Mouse (Mus musculus) liver, embryonic 14.5 days (tissue): ENCODE results near the gene Baz2b. TPM values are rescaled to one million over a fixed set of nuclear protein-coding genes. Genes with fewer than 3 reads are reported as not detected.

ENCODE experiments used
- ATAC-seq: fragments of 200-750 bp; cut with Nextera tagmentation; 2 replicates; pipeline ENCODE4 v1.8.0; 2017; ENCODE audit warnings: moderate number of reproducible peaks, mild to moderate bottlenecking, moderate library complexity; ENCODE audit not compliant: insufficient read depth
- DNase-seq, 3 experiments: peaks; one replicate each; pipeline ENCODE4 v3.0.0-alpha.2; 2012 to 2013; ENCODE audit warnings: low read depth in 3 of 3, low spot score in 3 of 3
- H3K27ac ChIP-seq: fragments of 300-500 bp; sonication (generic); 2 replicates; pipeline ENCODE4 v1.5.1; 2014; ENCODE audit warnings: moderate library complexity, mild to moderate bottlenecking, control low read depth, inconsistent platforms
- H3K27me3 ChIP-seq: fragments of 300-500 bp; sonication (generic); 2 replicates; pipeline ENCODE4 v1.6.1; 2014; ENCODE audit warnings: mild to moderate bottlenecking, low read length, moderate library complexity; ENCODE audit not compliant: control insufficient read depth, insufficient read depth
- H3K36me3 ChIP-seq: fragments of 300-500 bp; sonication (generic); replicated peaks from 2 replicates; pipeline ENCODE4 v1.6.1; 2014; ENCODE audit warnings: low read depth; ENCODE audit not compliant: control insufficient read depth, insufficient read depth
- H3K4me1 ChIP-seq, 2 experiments: fragments of 200-500 bp in 1 of 2; fragments of 300-500 bp in 1 of 2; sonication (generic) in 1 of 2; replicated peaks; 2 replicates each; pipeline ENCODE4 v1.6.1; 2012 to 2014; ENCODE audit warnings: antibody characterized with exemption in 1 of 2, inconsistent platforms in 1 of 2, low read length in 1 of 2; ENCODE audit not compliant: control insufficient read depth in 2 of 2, insufficient read depth in 2 of 2
- H3K4me2 ChIP-seq: fragments of 300-500 bp; sonication (generic); 2 replicates; pipeline ENCODE4 v1.6.1; 2014; ENCODE audit warnings: low read depth, mild to moderate bottlenecking, control low read depth, moderate library complexity
- H3K4me3 ChIP-seq, 2 experiments: fragments of 200-500 bp in 1 of 2; fragments of 300-500 bp in 1 of 2; sonication (generic) in 1 of 2; 2 replicates each; pipeline ENCODE4 v1.5.1; 2012 to 2014; ENCODE audit warnings: low read depth in 2 of 2, low read length in 2 of 2, mild to moderate bottlenecking in 2 of 2, control low read depth in 1 of 2, inconsistent platforms in 1 of 2, moderate library complexity in 1 of 2; ENCODE audit not compliant: insufficient read depth in 1 of 2
- H3K9ac ChIP-seq: fragments of 300-500 bp; sonication (generic); replicated peaks from 2 replicates; pipeline ENCODE4 v1.6.1; 2014; ENCODE audit warnings: mild to moderate bottlenecking, control low read depth, moderate library complexity
- H3K9me3 ChIP-seq: fragments of 300-500 bp; sonication (generic); 2 replicates; pipeline ENCODE4 v1.6.1; 2016; ENCODE audit warnings: low read length, mixed read lengths; ENCODE audit not compliant: control insufficient read depth
- CTCF ChIP-seq: IDR thresholded peaks from 2 replicates; pipeline ENCODE4 v1.5.1; 2016; ENCODE audit warnings: antibody characterized with exemption, low read depth, control low read depth
- EP300 ChIP-seq: IDR thresholded peaks from 2 replicates; pipeline ENCODE4 v1.6.1; 2016; ENCODE audit warnings: antibody characterized with exemption, low read depth
- WGBS: fragments of 180-500 bp; shearing (Covaris S2); extraction: QIAGEN DNeasy Blood & Tissue Kit; methylation state at CpG from one replicate; pipeline ENCODE4 v1.1.7; 2014; ENCODE audit not compliant: insufficient replicate concordance; 5-methylcytosine and 5-hydroxymethylcytosine counted together
- polyA plus RNA-seq, 2 experiments: library from polyadenylated mRNA; depleted of rRNA in 1 of 2; stranded (reverse) in 1 of 2; unstranded in 1 of 2; fragments of >200 nt; fragmentation: Nextera tagmentation in 1 of 2; extraction: Ambion mirVana in 1 of 2; gene quantifications; 2 replicates each; pipeline versions ENCODE4 v1.2.1 to v1.2.3; 2012 to 2014

Gene Baz2b
- polyA plus RNA-seq, 2 experiments, result 9.1 to 11.0 TPM

- peaks cover 57% of the 10 kb centered on the region for H3K36me3 ChIP-seq
These were observed 24.9 kb upstream of the Baz2b start for GRCm38 (mm10) chr2:60234506-60234905.

GRCm38 (mm10) chr2:60233147-60233546 is 23.5 kb upstream of the Baz2b start:
- 64% methylated on average over 2 of the region's 2 CpGs for WGBS

More at GRCm38 (mm10) chr2:60234506-60234905, 24.9 kb upstream of the Baz2b start:
- Histone ChIP-seq H3K4me2 (no peak overlapping the region), H3K27me3 (no peaks in the 10 kb centered on the region), H3K27ac (no peak overlapping the region), H3K9me3 (no peaks in the 10 kb centered on the region), H3K9ac (no peak overlapping the region), H3K4me3 (no peak overlapping the region), H3K4me1 (no peaks in the 10 kb centered on the region)
- DNase-seq (no peak), ATAC-seq (no peak)
- TF ChIP-seq CTCF (no peak), EP300 (no peak)
- WGBS, result 88% methylated on average over 7 of the region's 7 CpGs

DNA sequence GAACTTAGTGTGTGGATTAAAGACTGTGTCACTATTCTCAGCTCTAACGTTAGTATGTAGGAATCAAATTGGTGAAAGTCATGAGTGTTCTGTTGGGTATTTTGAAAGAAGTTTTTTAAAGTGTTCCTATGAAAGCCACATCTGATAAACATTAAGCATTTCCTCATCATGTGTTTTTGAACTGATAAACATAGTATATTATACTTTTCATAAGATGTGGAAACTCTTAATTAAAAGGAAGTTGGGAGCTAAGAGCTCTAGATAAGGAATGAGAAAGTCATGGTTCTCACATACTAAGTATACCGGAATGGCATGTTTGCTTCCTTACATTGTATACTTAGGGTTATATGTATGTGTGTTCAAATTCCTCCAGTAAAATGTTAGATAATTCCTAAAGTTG is 20.7 kb upstream of the Baz2b start:
- H3K4me3 ChIP-seq, result no peak overlapping the region
- H3K27ac ChIP-seq, result no peak overlapping the region
- no peak overlapping the region for H3K9ac ChIP-seq
- TF ChIP-seq CTCF, result no peak
- no peak for TF ChIP-seq EP300
- no peaks in the 10 kb centered on the region for H3K9me3 ChIP-seq
- H3K4me1 ChIP-seq, result peaks cover 4 to 8% of the 10 kb centered on the region in 2 experiments; a peak in 3 of 4 replicates
- no peak for DNase-seq
- H3K4me2 ChIP-seq, result no peak overlapping the region
- 79% methylated on average over 2 of the region's 2 CpGs for WGBS
- no peaks in the 10 kb centered on the region for H3K27me3 ChIP-seq
- peaks cover 39% of the 10 kb centered on the region for H3K36me3 ChIP-seq
- no peak for ATAC-seq

More at GRCm38 (mm10) chr2:60233147-60233546, 23.5 kb upstream of the Baz2b start:
- Histone ChIP-seq H3K9me3 (no peaks in the 10 kb centered on the region), H3K4me3 (no peak overlapping the region), H3K4me1 (peaks cover 3 to 4% of the 10 kb centered on the region in 2 experiments; a peak in 1 of 4 replicates), H3K4me2 (no peak overlapping the region), H3K9ac (no peak overlapping the region), H3K36me3 (peaks cover 54% of the 10 kb centered on the region), H3K27ac (no peak overlapping the region), H3K27me3 (no peaks in the 10 kb centered on the region)
- DNase-seq, result no peak
- no peak for TF ChIP-seq CTCF
- TF ChIP-seq EP300, result no peak
- ATAC-seq, result no peak

DNA sequence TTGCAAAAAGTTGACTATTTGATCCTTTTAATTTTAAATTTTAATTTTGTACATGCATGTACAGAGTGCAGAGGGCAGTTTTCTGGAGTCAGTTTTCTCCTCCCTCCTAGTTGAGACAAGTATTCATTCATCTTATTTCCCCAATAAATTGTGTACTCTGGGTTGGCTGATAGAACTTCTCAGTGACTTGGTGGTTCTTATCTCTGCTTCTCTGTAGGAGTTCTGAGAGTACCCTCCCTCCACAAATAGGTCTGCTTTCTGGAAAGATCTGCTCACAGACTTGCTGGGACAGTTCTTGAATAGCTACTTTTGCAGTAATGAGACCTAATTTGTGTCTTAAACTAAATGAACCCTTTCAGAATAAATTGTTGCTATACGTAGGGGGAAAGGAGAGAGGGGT is 18.8 kb upstream of the Baz2b start:
- WGBS, result 81% methylated on average over 1 of the region's 1 CpGs
- TF ChIP-seq EP300 (no peak), CTCF (no peak)

GRCm38 (mm10) chr2:60223489-60223888 is 13.8 kb upstream of the Baz2b start:
- TF ChIP-seq EP300 (no peak), CTCF (no peak)

More for the DNA sequence above, 18.8 kb upstream of the Baz2b start:
- no peaks in the 10 kb centered on the region for H3K27me3 ChIP-seq
- ATAC-seq (no peak), DNase-seq (no peak)
- no peaks in the 10 kb centered on the region for H3K9me3 ChIP-seq
- H3K4me3 ChIP-seq, result no peak overlapping the region
- no peak overlapping the region for H3K4me2 ChIP-seq
- H3K36me3 ChIP-seq, result peaks cover 28% of the 10 kb centered on the region
- no peak overlapping the region for H3K27ac ChIP-seq
- peaks cover 4 to 9% of the 10 kb centered on the region in 2 experiments; a peak in 3 of 4 replicates for H3K4me1 ChIP-seq
- no peak overlapping the region for H3K9ac ChIP-seq

More at GRCm38 (mm10) chr2:60223489-60223888, 13.8 kb upstream of the Baz2b start:
- Histone ChIP-seq H3K4me2 (no peak overlapping the region), H3K36me3 (no peaks in the 10 kb centered on the region), H3K4me1 (peaks cover 3 to 10% of the 10 kb centered on the region in 2 experiments; a peak in 3 of 4 replicates), H3K9ac (no peak overlapping the region), H3K27ac (no peak overlapping the region), H3K9me3 (no peaks in the 10 kb centered on the region), H3K4me3 (no peak overlapping the region), H3K27me3 (no peaks in the 10 kb centered on the region)
- WGBS, result 43% methylated on average over 1 of the region's 1 CpGs
- DNase-seq (no peak), ATAC-seq (no peak)
